Mouse (Mus musculus): Measurements from ENCODE around the gene Slpi. TPM values are rescaled to one million over a fixed set of nuclear protein-coding genes. Genes with fewer than 3 reads are reported as not detected.

Slpi gene
- total and polyA plus RNA-seq, 2 experiments: 1.4 to 4.5 TPM

DNA sequence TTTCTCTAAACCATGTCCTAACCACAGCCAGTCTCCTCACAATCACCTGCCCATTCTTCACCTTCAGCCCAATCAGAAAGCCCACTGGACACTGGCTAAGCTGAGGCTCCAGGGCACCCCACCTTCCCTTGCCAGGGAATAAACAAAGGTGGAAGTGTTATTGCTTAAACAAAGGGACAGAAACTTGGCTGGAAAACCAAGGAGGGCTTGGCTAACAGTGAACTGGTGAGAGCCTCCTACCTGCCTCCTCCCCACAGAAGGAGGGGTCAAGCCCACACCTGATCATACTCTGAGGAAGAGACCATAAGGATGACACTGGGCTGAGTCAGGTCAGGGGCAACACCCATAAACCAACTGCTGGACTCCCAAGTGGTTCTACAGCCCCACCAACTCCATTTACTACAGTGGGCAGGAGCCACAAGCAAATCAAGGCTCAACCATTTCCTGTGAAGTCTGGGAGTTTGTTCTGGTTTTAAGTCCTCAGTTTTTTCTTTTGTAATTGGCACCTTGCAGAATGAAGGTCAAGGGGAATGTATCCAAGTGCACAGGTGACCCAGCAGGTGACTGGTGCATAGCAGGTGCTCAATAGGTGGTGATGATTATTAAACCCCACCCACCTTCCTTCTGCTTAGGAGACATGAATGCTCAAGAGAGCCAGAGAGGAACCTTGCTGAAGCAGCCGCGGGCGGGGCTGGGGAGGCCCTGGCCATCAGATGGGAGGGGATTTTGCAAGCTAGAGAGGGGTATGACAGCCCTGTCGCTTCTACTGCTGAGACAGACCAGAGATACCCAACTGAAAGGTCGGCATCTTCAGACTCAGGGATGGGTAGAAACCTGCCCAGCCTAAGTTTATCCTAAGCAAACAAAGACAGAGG, 46.6 kb upstream of the Slpi start:
- peaks cover 31% of the 10 kb centered on the region; the same call in 1 of the 2 replicates for H3K79me2 ChIP-seq (ENCODE audit: control insufficient read depth, insufficient read depth, low read length)
- no peaks in the 10 kb centered on the region for H3K27me3 ChIP-seq (ENCODE audit: control insufficient read depth, insufficient read depth, low read length)
- DNase-seq (ENCODE audit: extremely low read depth, low read depth, low spot score): peak; percentile 78
- peak overlapping the region; percentile 26; the same call in 1 of the 2 replicates for H3K4me3 ChIP-seq (ENCODE audit: insufficient read depth, low read depth, low read length)
- H3K27ac ChIP-seq (replicated peaks; ENCODE audit: insufficient read depth, low read depth, low read length): peak overlapping the region; percentile 91
- peaks cover 27% of the 10 kb centered on the region for H3K36me3 ChIP-seq (ENCODE audit: control insufficient read depth, insufficient read depth, low read length)
- peak overlapping the region; percentile 58 for H3K9ac ChIP-seq (ENCODE audit: low read depth, low read length)
- 12% methylated on average over 5 of the region's 5 CpGs for WGBS
- H3K4me1 ChIP-seq (ENCODE audit: control insufficient read depth, insufficient read depth, low read length): peaks cover 48% of the 10 kb centered on the region
- TF ChIP-seq CTCF (IDR thresholded peaks at IDR 0.05; ENCODE audit: low read depth, low read length): no peak
- no peak for TF ChIP-seq POLR2A (IDR thresholded peaks at IDR 0.05; ENCODE audit: extremely low read depth, insufficient read depth, low read length)

DNA sequence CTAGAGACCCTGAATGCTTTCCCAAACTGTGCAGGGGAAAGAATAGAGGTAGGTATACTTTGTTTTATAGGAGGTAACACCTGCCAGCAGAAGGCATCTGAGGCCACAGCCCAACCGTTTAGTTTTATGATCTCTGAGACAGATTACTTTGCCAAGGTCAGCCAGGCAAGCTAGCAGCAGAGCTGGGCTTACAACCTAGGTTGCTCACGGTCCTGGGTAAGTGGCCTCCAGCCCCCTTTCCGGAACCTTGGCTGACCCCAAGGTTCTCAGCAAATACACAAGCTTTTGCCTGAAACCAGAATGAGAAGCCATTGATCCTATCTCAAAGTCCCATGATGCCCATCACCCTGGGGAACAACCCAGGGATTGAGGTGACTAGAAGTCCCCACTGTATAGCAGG, 45.8 kb upstream of the Slpi start:
- 23% methylated on average over 3 of the region's 3 CpGs for WGBS
- Histone ChIP-seq H3K27ac (replicated peaks; ENCODE audit: insufficient read depth, low read depth, low read length) (peak overlapping the region; percentile 91), H3K4me1 (ENCODE audit: control insufficient read depth, insufficient read depth, low read length) (peaks cover 53% of the 10 kb centered on the region), H3K36me3 (ENCODE audit: control insufficient read depth, insufficient read depth, low read length) (peaks cover 27% of the 10 kb centered on the region), H3K79me2 (ENCODE audit: control insufficient read depth, insufficient read depth, low read length) (peaks cover 24% of the 10 kb centered on the region; the same call in 1 of the 2 replicates), H3K27me3 (ENCODE audit: control insufficient read depth, insufficient read depth, low read length) (no peaks in the 10 kb centered on the region), H3K4me3 (ENCODE audit: insufficient read depth, low read depth, low read length) (peak overlapping the region; percentile 6; the same call in 1 of the 2 replicates), H3K9ac (ENCODE audit: low read depth, low read length) (peak overlapping the region; percentile 58)
- peak; percentile 73 for DNase-seq (ENCODE audit: extremely low read depth, low read depth, low spot score)
- TF ChIP-seq CTCF (IDR thresholded peaks at IDR 0.05; ENCODE audit: low read depth, low read length): no peak
- TF ChIP-seq POLR2A (IDR thresholded peaks at IDR 0.05; ENCODE audit: extremely low read depth, insufficient read depth, low read length): no peak

- peaks cover 34% of the 10 kb centered on the region for H3K36me3 ChIP-seq (ENCODE audit: control insufficient read depth, insufficient read depth, low read length)
- H3K27me3 ChIP-seq (ENCODE audit: control insufficient read depth, insufficient read depth, low read length): no peaks in the 10 kb centered on the region
- DNase-seq (ENCODE audit: extremely low read depth, low read depth, low spot score): peak; percentile 90
- H3K4me1 ChIP-seq (ENCODE audit: control insufficient read depth, insufficient read depth, low read length): peaks cover 62% of the 10 kb centered on the region
- peak overlapping the region; percentile 2; the same call in 1 of the 2 replicates for H3K4me3 ChIP-seq (ENCODE audit: insufficient read depth, low read depth, low read length)
- no peak for TF ChIP-seq POLR2A (IDR thresholded peaks at IDR 0.05; ENCODE audit: extremely low read depth, insufficient read depth, low read length)
- TF ChIP-seq CTCF (IDR thresholded peaks at IDR 0.05; ENCODE audit: low read depth, low read length): no peak
- peaks cover 24% of the 10 kb centered on the region; the same call in 1 of the 2 replicates for H3K79me2 ChIP-seq (ENCODE audit: control insufficient read depth, insufficient read depth, low read length)
- 24% methylated on average over 9 of the region's 9 CpGs for WGBS
- H3K27ac ChIP-seq (replicated peaks; ENCODE audit: insufficient read depth, low read depth, low read length): peak overlapping the region; percentile 91
- H3K9ac ChIP-seq (ENCODE audit: low read depth, low read length): peak overlapping the region; percentile 58
Observed at GRCm38 (mm10) chr2:164433278-164433895, 44.5 kb upstream of the Slpi start.

GRCm38 (mm10) chr2:164432541-164433191, 43.8 kb upstream of the Slpi start:
- peak overlapping the region; percentile 42 for H3K9ac ChIP-seq (ENCODE audit: low read depth, low read length)
- peak; percentile 84 for DNase-seq (ENCODE audit: extremely low read depth, low read depth, low spot score)
- peak overlapping the region; percentile 76 for H3K27ac ChIP-seq (replicated peaks; ENCODE audit: insufficient read depth, low read depth, low read length)

DNA sequence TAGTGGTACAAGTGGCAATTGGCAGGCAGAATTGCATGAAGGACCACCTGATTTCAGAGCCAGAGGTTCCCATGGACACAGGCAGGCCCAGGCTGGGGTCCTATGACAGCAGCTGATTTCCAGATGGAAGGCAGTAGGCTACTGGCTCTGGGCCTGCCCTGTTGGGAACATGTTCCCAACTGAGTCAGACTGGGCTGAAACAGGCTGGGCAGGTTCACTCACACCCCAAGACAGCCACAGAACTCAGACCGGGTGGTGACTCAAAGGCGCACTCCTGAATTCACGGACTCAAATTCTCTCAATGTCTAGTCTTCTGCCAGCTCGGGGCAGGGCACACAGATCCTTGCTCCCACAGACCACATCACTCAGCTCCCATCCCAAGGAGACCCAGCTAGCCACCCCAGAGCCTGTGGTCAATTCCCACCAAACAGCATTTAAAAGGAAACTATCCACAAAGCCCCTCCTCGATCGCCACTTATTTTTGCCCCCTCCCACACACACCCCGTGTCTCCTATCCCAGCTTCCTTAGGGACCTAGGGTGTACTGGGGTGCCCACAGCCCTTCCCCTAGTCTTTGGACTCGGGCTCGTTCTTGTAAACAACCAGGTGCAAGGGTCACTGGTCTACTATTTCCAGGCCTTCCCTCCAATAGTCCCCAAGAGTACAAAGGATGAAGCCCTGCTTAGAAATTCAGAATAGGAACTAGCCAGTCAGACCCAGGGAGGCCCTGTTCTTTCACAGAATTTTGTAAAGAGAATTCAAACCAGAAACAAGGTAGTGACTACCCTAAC, 43.0 kb upstream of the Slpi start:
- no peak for TF ChIP-seq POLR2A (IDR thresholded peaks at IDR 0.05; ENCODE audit: extremely low read depth, insufficient read depth, low read length)
- no peak overlapping the region for H3K4me3 ChIP-seq (ENCODE audit: insufficient read depth, low read depth, low read length)
- DNase-seq (ENCODE audit: extremely low read depth, low read depth, low spot score): peak; percentile 90
- peaks cover 49% of the 10 kb centered on the region for H3K36me3 ChIP-seq (ENCODE audit: control insufficient read depth, insufficient read depth, low read length)
- 27% methylated on average over 9 of the region's 9 CpGs for WGBS
- no peaks in the 10 kb centered on the region for H3K27me3 ChIP-seq (ENCODE audit: control insufficient read depth, insufficient read depth, low read length)
- H3K4me1 ChIP-seq (ENCODE audit: control insufficient read depth, insufficient read depth, low read length): peaks cover 66% of the 10 kb centered on the region
- peak overlapping the region; percentile 76 for H3K27ac ChIP-seq (replicated peaks; ENCODE audit: insufficient read depth, low read depth, low read length)
- H3K79me2 ChIP-seq (ENCODE audit: control insufficient read depth, insufficient read depth, low read length): peaks cover 19% of the 10 kb centered on the region; the same call in 1 of the 2 replicates
- peak overlapping the region; percentile 42 for H3K9ac ChIP-seq (ENCODE audit: low read depth, low read length)

More at GRCm38 (mm10) chr2:164432541-164433191, 43.8 kb upstream of the Slpi start:
- peak overlapping the region; percentile 41; the same call in 1 of the 2 replicates for H3K4me3 ChIP-seq (ENCODE audit: insufficient read depth, low read depth, low read length)
- H3K27me3 ChIP-seq (ENCODE audit: control insufficient read depth, insufficient read depth, low read length): no peaks in the 10 kb centered on the region
- peaks cover 41% of the 10 kb centered on the region for H3K36me3 ChIP-seq (ENCODE audit: control insufficient read depth, insufficient read depth, low read length)
- 10% methylated on average over 22 of the region's 22 CpGs for WGBS
- TF ChIP-seq CTCF (IDR thresholded peaks at IDR 0.05; ENCODE audit: low read depth, low read length) (no peak), POLR2A (IDR thresholded peaks at IDR 0.05; ENCODE audit: extremely low read depth, insufficient read depth, low read length) (0 out of 2 replicates have a peak, but pooled peaks have one; percentile 10)
- H3K4me1 ChIP-seq (ENCODE audit: control insufficient read depth, insufficient read depth, low read length): peaks cover 63% of the 10 kb centered on the region
- peaks cover 24% of the 10 kb centered on the region; the same call in 1 of the 2 replicates for H3K79me2 ChIP-seq (ENCODE audit: control insufficient read depth, insufficient read depth, low read length)

Data from liver, adult 2 months (tissue).